Mouse (Mus musculus): ENCODE measurements around the gene Gm49383.
"Not testable (repeated sequence)": the region's sequence is repeated elsewhere in the genome, so short reads cannot be mapped to it uniquely, and the experiment has no call there.

Gene Gm49383

GRCm38 (mm10) chr12:69164904-69165303 lies 32.0 kb downstream of the Gm49383 start:
- no peak for DNase-seq (ENCODE audit: low spot score)

DNA sequence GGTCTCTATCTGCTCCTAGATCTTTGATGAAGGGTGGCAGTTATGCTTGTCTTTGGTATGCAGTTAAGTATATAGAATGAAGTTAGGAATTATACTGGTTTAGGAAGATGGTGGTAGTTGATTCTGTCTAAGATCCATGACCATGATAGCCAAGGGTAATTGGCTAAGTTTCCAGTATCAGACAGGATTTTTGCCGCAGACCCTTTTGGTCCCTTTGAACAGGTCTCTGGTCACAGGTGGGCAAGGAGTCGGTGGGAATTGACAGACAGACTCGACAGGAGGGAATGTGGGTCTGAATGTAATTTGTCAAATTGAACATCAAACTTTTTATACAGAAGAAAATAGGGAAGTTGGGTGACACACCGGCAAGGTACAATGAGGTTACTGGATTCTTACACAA lies 33.3 kb downstream of the Gm49383 start:
- DNase-seq (ENCODE audit: low spot score): not testable (repeated sequence)

DNA sequence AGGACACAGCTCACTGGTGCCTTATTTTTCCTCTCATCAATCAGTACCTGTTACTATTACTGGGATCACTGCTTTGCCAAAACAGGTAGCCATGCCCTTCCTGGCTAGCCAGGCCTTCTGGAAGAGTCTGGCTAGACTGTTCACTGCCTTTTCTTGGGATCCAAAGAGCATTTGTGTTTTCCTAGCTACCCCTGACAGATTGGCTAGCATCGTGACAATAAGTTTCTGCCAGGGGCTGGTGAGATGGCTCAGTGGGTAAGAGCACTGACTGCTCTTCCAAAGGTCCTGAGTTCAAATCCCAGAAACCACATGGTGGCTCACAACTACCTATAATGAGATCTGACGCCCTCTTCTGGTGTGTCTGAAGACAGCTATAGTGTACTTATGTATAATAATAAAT lies 36.2 kb downstream of the Gm49383 start:
- not testable (repeated sequence) for DNase-seq (ENCODE audit: low spot score)

DNA sequence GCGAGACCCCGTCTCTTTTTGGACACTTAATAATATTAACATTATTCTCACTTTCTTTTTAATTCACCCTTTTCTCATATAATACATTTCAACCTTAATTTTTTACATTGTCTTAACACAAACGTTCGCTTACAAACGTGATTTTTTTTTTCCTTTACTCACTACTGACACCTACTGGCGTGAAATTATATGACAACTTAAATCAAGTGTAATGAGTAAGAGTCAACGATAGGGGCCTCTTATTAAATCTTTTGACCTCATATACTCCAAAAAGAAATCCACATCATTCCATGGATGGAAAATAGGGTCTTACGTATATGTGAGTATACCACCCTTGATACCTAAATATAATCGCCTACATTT lies 37.3 kb downstream of the Gm49383 start:
- no peak for DNase-seq (ENCODE audit: low spot score)

- DNase-seq (ENCODE audit: low spot score): peak; percentile 91
Measured at GRCm38 (mm10) chr12:69158765-69159577, 37.9 kb downstream of the Gm49383 start, which contains the start of gene Rps29. TSS of gene Rps29 (minus strand) at chr12:69159186.

- no peak for DNase-seq (ENCODE audit: low spot score)
Measured at GRCm38 (mm10) chr12:69158366-69158764, 38.5 kb downstream of the Gm49383 start.

GRCm38 (mm10) chr12:69157107-69157506 lies 39.8 kb downstream of the Gm49383 start:
- no peak for DNase-seq (ENCODE audit: low spot score)

DNA sequence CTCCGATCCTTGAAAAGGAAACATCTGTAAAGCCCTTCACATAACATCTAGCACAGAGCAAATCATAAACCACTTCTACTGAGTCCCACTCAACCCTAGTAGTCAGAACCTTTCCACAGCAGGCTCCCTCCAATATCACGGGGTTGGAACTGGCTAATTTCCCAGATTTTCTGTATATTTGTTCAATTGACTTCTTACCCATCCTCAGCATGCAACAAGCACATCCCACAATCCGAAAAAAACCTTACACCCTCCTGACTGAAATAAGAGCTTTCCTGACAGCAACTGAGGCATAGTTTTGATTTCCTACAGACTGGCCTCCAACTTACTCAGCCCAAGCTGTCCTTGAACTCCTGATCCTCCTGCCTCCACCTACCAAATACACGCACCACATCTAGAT lies 40.5 kb downstream of the Gm49383 start:
- DNase-seq (ENCODE audit: low spot score): no peak

DNA sequence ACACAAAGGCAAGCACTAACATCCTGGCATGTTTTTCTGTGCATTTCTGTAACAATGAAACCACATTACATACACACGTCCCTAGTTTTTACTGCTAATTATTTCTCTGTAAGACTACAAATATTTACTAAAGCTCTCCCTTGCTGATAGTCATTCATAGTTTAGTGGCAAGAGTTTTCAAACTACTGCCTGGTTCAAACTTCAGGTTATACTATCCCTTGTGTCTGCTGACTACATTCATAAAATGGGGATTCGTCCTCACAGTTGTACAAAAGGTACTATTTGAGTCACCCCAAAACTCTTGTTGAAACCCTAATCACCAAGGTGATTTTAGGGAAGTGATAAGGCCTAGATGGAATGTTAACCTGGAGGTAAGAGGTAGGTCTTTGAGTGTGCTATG lies 41.0 kb downstream of the Gm49383 start:
- DNase-seq (ENCODE audit: low spot score): no peak

GRCm38 (mm10) chr12:69150049-69150448 lies 46.9 kb downstream of the Gm49383 start:
- no peak for DNase-seq (ENCODE audit: low spot score)

- no peak for DNase-seq (ENCODE audit: low spot score)
Measured at GRCm38 (mm10) chr12:69147166-69147735, 49.7 kb downstream of the Gm49383 start.

DNA sequence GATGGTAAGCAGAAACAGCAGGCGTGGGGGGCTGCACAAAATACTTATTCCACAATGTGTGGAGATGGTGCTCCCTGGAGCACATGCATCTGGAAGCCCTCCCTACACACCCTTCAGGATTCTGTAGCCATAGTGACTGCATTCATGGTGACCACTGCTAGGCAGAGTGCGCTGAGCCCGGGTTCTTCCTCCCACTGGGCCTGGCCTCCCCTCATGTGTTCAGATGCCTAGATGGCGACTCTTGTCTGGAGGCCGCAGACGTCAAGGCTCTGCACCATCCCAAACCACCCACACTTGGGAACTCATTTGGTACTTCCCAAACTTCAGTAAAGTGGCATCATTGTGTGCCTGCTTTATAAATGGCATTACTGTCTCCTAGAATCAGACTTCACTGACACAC lies 53.4 kb downstream of the Gm49383 start:
- DNase-seq (ENCODE audit: low spot score): no peak

- DNase-seq (ENCODE audit: low spot score): no peak
Measured at GRCm38 (mm10) chr12:69139841-69140240, 57.1 kb downstream of the Gm49383 start.

GRCm38 (mm10) chr12:69139201-69139600 lies 57.7 kb downstream of the Gm49383 start:
- DNase-seq (ENCODE audit: low spot score): no peak

Measured in urinary bladder, postnatal 25 days (tissue).